Mouse (Mus musculus): ENCODE results near the gene Hs3st4. TPM values are rescaled to one million over a fixed set of nuclear protein-coding genes. Genes with fewer than 3 reads are reported as not detected.

Gene Hs3st4
- total and polyA plus RNA-seq, 2 experiments from 2014 or later: 17.3 to 31.8 TPM

GRCm38 (mm10) chr7:124033332-124033731, 50.7 kb downstream of the Hs3st4 start:
- Histone ChIP-seq H3K9ac (no peak overlapping the region), H3K9me3 (ENCODE audit: low read length) (no peaks in the 10 kb centered on the region)

GRCm38 (mm10) chr7:124037281-124037700, 54.6 kb downstream of the Hs3st4 start:
- ATAC-seq: peak; percentile 56
- no peak overlapping the region for H3K4me3 ChIP-seq (ENCODE audit: low read depth, low read length)
- no peaks in the 10 kb centered on the region for H3K27me3 ChIP-seq (ENCODE audit: insufficient read depth, low read length)
- no peak overlapping the region for H3K27ac ChIP-seq (ENCODE audit: low read depth, low read length)
- peak; percentile 8 for DNase-seq
- 17% methylated on average over 5 of the region's 5 CpGs for WGBS
- no peaks in the 10 kb centered on the region for H3K9me3 ChIP-seq (ENCODE audit: low read length)
- H3K36me3 ChIP-seq (ENCODE audit: insufficient read depth): no peaks in the 10 kb centered on the region
- TF ChIP-seq CTCF (IDR thresholded peaks at IDR 0.05; ENCODE audit: low read depth): no peak
- no peak overlapping the region for H3K9ac ChIP-seq
- no peak overlapping the region for H3K4me2 ChIP-seq (ENCODE audit: low read depth)
- 0 out of 2 replicates have a peak, but pooled peaks cover 3% of the 10 kb centered on the region for H3K4me1 ChIP-seq (ENCODE audit: insufficient read depth)

More at GRCm38 (mm10) chr7:124033332-124033731, 50.7 kb downstream of the Hs3st4 start:
- WGBS: 57% methylated on average over 2 of the region's 2 CpGs
- H3K27ac ChIP-seq (ENCODE audit: low read depth, low read length): no peak overlapping the region
- no peak overlapping the region for H3K4me3 ChIP-seq (ENCODE audit: low read depth, low read length)
- no peak for DNase-seq
- H3K27me3 ChIP-seq (ENCODE audit: insufficient read depth, low read length): no peaks in the 10 kb centered on the region
- 0 out of 2 replicates have a peak, but pooled peaks cover 3% of the 10 kb centered on the region for H3K4me1 ChIP-seq (ENCODE audit: insufficient read depth)
- no peak for TF ChIP-seq CTCF (IDR thresholded peaks at IDR 0.05; ENCODE audit: low read depth)
- no peaks in the 10 kb centered on the region for H3K36me3 ChIP-seq (ENCODE audit: insufficient read depth)
- no peak overlapping the region for H3K4me2 ChIP-seq (ENCODE audit: low read depth)
- no peak for ATAC-seq

GRCm38 (mm10) chr7:124039142-124039541, 56.5 kb downstream of the Hs3st4 start:
- WGBS: 56% methylated on average over 5 of the region's 5 CpGs
- no peak overlapping the region for H3K4me3 ChIP-seq (ENCODE audit: low read depth, low read length)
- TF ChIP-seq CTCF (IDR thresholded peaks at IDR 0.05; ENCODE audit: low read depth): no peak
- H3K27me3 ChIP-seq (ENCODE audit: insufficient read depth, low read length): no peaks in the 10 kb centered on the region
- H3K36me3 ChIP-seq (ENCODE audit: insufficient read depth): no peaks in the 10 kb centered on the region
- H3K9me3 ChIP-seq (ENCODE audit: low read length): no peaks in the 10 kb centered on the region
- no peak overlapping the region for H3K9ac ChIP-seq
- no peak overlapping the region for H3K4me2 ChIP-seq (ENCODE audit: low read depth)
- 0 out of 2 replicates have a peak, but pooled peaks cover 3% of the 10 kb centered on the region for H3K4me1 ChIP-seq (ENCODE audit: insufficient read depth)
- ATAC-seq: no peak
- DNase-seq: no peak
- H3K27ac ChIP-seq (ENCODE audit: low read depth, low read length): no peak overlapping the region

GRCm38 (mm10) chr7:124047382-124047781, 64.7 kb downstream of the Hs3st4 start:
- H3K27me3 ChIP-seq (ENCODE audit: insufficient read depth, low read length): no peaks in the 10 kb centered on the region
- no peak overlapping the region for H3K9ac ChIP-seq
- H3K36me3 ChIP-seq (ENCODE audit: insufficient read depth): no peaks in the 10 kb centered on the region
- H3K27ac ChIP-seq (ENCODE audit: low read depth, low read length): no peak overlapping the region
- ATAC-seq (no peak), DNase-seq (no peak)
- no peak for TF ChIP-seq CTCF (IDR thresholded peaks at IDR 0.05; ENCODE audit: low read depth)
- no peak overlapping the region for H3K4me3 ChIP-seq (ENCODE audit: low read depth, low read length)
- no peak overlapping the region for H3K4me2 ChIP-seq (ENCODE audit: low read depth)
- H3K4me1 ChIP-seq (ENCODE audit: insufficient read depth): peaks cover 5% of the 10 kb centered on the region
- no peaks in the 10 kb centered on the region for H3K9me3 ChIP-seq (ENCODE audit: low read length)

GRCm38 (mm10) chr7:124048971-124049370, 66.3 kb downstream of the Hs3st4 start:
- no peaks in the 10 kb centered on the region for H3K36me3 ChIP-seq (ENCODE audit: insufficient read depth)
- no peaks in the 10 kb centered on the region for H3K9me3 ChIP-seq (ENCODE audit: low read length)
- H3K4me1 ChIP-seq (ENCODE audit: insufficient read depth): peaks cover 5% of the 10 kb centered on the region
- no peak for TF ChIP-seq CTCF (IDR thresholded peaks at IDR 0.05; ENCODE audit: low read depth)
- no peak overlapping the region for H3K4me3 ChIP-seq (ENCODE audit: low read depth, low read length)
- DNase-seq (peak; percentile 55), ATAC-seq (peak; percentile 43; the same call in 1 of the 2 replicates)
- WGBS: 26% methylated on average over 1 of the region's 1 CpGs
- H3K27me3 ChIP-seq (ENCODE audit: insufficient read depth, low read length): no peaks in the 10 kb centered on the region
- no peak overlapping the region for H3K9ac ChIP-seq
- no peak overlapping the region for H3K27ac ChIP-seq (ENCODE audit: low read depth, low read length)
- H3K4me2 ChIP-seq (ENCODE audit: low read depth): no peak overlapping the region

GRCm38 (mm10) chr7:124050421-124050820, 67.8 kb downstream of the Hs3st4 start:
- H3K4me1 ChIP-seq (ENCODE audit: insufficient read depth): peaks cover 5% of the 10 kb centered on the region
- no peaks in the 10 kb centered on the region for H3K27me3 ChIP-seq (ENCODE audit: insufficient read depth, low read length)
- H3K4me2 ChIP-seq (ENCODE audit: low read depth): no peak overlapping the region
- H3K36me3 ChIP-seq (ENCODE audit: insufficient read depth): no peaks in the 10 kb centered on the region
- no peaks in the 10 kb centered on the region for H3K9me3 ChIP-seq (ENCODE audit: low read length)
- no peak overlapping the region for H3K4me3 ChIP-seq (ENCODE audit: low read depth, low read length)
- ATAC-seq (no peak), DNase-seq (no peak)
- H3K27ac ChIP-seq (ENCODE audit: low read depth, low read length): no peak overlapping the region
- no peak for TF ChIP-seq CTCF (IDR thresholded peaks at IDR 0.05; ENCODE audit: low read depth)
- H3K9ac ChIP-seq: no peak overlapping the region
- WGBS: 88% methylated on average over 5 of the region's 5 CpGs

GRCm38 (mm10) chr7:124083741-124084140, 101.1 kb downstream of the Hs3st4 start:
- WGBS: 68% methylated on average over 1 of the region's 1 CpGs
- Histone ChIP-seq H3K9ac (no peak overlapping the region), H3K4me2 (ENCODE audit: low read depth) (no peak overlapping the region), H3K27ac (ENCODE audit: low read depth, low read length) (no peak overlapping the region), H3K9me3 (ENCODE audit: low read length) (no peaks in the 10 kb centered on the region), H3K4me1 (ENCODE audit: insufficient read depth) (no peaks in the 10 kb centered on the region), H3K36me3 (ENCODE audit: insufficient read depth) (no peaks in the 10 kb centered on the region), H3K27me3 (ENCODE audit: insufficient read depth, low read length) (no peaks in the 10 kb centered on the region), H3K4me3 (ENCODE audit: low read depth, low read length) (no peak overlapping the region)
- ATAC-seq: no peak
- no peak for TF ChIP-seq CTCF (IDR thresholded peaks at IDR 0.05; ENCODE audit: low read depth)
- no peak for DNase-seq
